Mouse (Mus musculus) spleen, postnatal 10 days (tissue): ENCODE data around the gene Sgpl1.
A peak's percentile ranks its signal among the peaks of the same experiment; 100 is the strongest.
"Not testable (repeated sequence)": the region's sequence is repeated elsewhere in the genome, so short reads cannot be mapped to it uniquely, and the experiment has no call there.

ENCODE experiments used
- DNase-seq, 2 experiments: peaks; one replicate each; pipeline ENCODE4 v3.0.0; 2021 to 2022; ENCODE audit warnings: low spot score in 2 of 2

Sgpl1 gene

DNA sequence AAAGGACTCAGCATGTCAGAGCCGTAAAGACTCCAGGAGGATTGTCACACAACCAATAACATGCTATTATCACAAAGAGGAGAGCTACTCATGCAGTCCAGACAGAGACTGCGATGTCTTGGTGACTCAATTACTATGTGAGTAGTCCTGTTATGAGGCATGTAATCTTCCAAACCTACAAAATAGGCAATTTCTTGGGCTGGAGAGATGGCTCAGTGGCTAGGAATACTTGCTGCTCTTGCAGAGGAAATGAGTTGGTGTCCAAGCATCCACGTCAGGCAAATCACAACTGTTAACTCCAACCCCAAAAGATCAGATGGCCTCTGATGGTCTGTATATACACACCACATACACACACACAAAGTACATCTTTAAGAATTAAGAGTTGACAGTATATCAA lies 8.1 kb upstream of the Sgpl1 start:
- DNase-seq: no peak

DNA sequence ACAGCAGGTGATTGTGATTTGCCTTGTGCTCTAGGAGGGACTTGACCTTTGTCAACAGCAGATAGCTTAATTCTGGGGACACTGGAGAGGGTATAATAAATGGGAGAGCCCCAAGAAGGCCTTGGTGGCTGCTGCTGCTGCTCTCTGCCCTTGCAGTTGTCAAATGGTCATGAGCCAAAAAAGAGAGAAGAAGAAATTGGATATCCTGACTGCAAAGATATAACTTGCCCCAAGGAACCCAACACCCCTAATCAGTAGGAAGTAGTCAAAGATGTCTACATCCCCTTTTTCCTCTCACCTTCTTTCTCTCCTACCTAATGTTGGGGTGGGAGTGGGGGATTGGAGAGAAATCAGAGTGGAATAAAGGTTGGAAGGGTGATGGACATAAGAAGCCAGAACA lies 4.6 kb upstream of the Sgpl1 start:
- DNase-seq: no peak

DNA sequence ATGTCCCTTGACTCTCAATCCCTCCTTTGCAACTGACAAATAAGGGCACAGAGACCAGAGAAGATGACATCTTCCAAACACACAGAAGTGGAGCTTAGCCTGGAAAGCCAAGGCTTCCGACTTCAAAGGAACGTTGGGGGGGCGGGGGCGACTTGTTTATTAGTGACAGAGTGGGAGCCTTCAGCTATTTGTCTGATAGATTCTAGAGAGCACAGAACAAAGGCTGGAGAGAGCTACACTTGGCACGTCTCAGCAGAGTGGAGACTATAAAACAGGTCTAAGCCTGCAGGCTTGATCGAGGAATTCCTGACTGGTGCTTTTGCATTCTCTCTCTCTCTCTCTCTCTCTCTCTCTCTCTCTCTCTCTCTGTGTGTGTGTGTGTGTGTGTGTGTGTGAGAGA lies 3.1 kb upstream of the Sgpl1 start:
- DNase-seq: no peak

DNA sequence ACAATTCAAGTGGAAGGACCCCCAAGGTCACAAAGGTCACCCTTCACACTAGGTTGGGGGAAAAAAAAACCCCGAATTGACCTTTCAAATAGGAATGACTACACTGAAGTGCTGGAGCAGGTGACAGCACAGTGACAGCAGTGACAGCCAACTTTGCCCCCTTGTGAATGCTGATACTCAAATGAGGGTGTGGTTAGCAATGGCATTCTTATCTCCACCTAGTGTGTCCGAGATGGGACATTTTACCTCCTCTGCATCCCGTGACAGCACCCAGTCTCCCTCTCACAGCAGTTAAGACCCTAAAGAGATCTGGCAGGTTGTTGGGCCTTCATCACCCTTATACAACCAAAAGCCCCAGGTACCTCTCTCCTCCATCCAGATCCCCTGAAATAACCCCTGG lies 2.0 kb upstream of the Sgpl1 start:
- no peak for DNase-seq

DNA sequence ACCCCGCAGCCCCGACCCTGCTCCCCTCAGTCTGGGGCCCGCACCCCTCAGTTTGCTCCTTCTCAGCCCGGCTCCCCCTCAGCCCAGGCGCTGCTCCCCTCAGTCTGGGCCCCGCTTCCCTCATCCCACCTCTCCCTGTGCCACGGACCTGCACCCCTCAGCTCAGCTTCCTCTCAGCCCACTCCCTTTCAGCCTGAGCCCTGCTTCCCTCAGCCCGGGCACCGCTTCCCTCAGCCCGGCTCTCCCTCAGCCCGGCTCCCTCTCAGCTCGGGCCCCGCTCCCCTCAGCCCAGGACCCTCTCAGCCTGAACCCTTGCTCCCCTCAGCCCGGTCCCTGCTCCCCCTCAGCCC lies 721 bp downstream of the Sgpl1 start:
- peak; percentile 48 to 57 for DNase-seq

DNA sequence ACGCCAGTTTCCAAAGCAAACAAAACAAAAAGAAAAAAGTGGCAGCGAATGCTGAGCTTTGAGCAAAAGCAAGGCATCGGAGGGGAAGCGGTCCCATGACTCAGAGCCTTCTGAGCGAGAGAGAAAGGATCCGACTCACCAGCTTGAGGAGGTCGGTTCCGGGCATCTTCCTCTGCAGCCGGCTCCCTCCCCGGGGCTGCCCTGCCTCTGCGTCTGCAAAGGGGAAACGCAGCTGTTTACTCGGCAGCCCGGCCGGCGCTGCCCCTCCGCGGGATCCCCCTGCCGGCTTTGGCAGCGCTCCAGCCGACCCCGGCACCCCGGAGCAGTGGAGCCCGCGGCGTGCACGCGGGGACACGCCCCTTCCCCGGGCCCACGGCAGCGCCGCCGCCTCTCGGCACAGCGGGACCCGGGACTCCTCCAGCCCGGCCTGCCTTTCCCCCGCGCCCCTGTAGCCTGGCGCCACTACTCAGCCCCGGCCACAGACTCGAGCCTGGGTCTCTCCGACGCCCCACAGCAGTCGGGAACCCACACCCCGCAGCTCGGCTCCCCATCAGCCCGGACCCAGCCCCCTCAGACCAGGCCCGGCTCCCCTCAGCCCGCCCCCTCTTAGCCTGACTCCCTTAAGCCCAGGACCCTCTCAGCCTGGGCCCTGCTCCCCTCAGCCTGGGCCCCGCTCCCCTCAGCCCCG lies 1.2 kb downstream of the Sgpl1 start:
- peak; percentile 57 to 74 for DNase-seq

DNA sequence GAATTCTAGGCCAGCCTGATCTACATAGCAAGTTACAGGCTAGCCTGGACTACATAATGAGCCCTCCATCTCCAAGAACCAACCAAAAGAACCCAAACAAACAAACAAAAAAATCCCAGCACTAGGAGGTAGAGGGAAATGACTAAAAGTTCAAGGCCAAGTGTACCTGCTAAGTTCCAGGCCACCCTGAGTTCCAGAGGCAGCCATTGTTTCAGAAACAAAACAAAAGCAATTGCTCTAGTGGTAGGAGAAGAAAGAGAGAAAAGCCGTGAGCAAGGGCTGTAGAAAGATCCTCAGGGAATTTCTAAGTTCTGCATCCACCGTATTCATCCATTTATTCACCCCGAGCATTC lies 1.8 kb downstream of the Sgpl1 start:
- no peak for DNase-seq

DNA sequence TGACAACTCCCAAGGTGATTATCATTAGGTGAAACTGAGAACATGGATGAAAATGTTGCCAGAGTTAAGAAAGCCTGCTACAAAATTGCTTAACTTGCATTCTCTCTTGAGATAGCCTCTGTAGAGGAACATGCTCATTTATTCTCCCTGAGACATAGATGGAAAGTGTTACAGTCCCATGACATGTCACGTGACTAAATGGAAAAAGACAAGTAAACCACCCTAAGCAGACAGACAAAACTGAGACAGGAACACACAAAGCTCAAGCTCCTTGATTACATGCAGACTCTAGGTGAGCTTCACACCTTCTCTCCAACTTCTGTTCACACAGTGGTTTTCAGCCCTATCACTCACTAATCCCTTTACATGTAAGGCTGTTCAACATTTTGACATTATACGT lies 4.2 kb downstream of the Sgpl1 start:
- no peak for DNase-seq

DNA sequence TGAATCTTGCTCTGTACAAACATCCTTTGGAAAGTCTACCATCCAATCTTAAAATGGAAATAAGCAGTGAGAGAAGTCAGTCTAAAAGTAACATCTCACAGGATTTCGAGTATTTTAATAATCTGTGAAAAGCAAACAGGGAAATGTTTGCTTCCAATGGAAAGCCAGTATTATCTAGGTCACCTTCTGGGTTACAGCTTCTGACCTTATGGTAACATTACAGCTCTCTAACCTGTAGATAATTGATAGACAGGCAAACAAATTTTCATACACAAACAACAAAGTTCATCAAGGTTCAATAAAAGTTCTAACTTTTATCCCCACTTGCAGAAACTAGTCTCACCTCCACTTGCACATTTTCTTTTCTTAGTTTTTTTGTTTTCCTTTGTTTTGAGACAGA lies 9.9 kb downstream of the Sgpl1 start:
- DNase-seq: no peak

DNA sequence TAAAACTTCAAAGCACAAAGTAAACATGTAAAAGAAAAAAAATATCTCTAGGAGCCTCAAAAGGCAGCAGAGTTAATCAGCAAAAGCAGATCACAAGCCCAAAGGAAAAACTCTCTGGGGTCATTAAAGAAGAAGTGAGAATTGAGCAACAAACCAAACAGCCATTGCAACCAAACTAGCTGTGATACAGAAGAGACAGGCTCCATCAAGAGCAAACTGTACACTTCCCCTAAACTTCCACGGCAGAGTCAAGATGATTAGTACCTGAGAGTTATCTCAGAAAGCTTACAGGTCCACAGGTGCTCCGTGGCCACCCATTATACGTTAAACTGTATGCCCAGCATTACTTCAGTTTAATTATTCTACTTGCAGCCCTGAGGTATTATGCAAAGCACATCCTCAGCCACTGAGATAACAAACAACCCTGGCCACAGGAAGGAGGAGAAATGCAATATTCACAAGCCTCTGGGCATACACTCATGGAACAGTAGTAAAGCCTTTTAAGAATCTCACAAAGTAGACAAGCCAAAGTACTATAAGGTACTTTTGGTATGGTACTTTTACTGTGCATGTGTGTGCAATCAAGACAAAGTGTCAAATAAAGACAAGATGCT lies 12.2 kb downstream of the Sgpl1 start:
- no peak for DNase-seq

DNA sequence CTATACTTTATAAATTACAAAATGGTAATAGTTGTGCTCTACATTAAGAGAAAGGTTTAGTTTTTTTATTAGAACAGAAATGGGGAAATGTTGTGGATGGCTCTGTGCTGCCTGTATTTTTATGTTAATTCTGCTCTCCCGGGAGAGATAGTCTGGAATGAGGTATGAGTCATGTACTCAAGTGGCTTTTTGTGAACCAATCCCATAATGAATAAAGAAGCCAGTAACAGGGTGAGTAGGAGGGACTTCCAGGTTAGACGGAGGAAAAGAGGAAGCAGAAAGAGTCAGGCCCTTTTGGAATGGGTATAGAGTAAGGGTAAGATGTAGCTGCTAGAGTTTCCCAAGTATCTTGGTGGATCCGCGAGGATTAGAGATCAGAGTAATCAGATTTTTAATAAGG lies 13.5 kb downstream of the Sgpl1 start:
- no peak for DNase-seq

DNA sequence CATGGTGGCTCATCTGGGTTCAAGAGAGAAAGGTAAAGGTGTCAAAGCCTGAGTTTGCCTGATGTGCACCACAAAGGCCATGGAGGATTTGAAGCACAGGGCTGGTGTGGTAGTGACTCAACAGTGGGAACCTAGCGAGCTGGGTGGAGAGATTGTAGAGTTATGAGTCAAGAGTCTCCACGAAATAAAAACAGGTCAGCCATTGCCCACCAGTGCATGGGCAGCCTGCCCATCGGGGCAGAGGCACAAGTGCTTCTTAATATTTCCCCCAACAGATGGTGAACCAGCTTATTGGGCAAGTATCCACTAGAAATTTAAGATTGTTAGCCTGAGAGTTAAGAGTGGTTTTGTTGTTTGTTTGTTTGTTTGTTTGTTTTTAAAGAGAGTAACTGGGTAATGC lies 16.5 kb downstream of the Sgpl1 start:
- DNase-seq: no peak

DNA sequence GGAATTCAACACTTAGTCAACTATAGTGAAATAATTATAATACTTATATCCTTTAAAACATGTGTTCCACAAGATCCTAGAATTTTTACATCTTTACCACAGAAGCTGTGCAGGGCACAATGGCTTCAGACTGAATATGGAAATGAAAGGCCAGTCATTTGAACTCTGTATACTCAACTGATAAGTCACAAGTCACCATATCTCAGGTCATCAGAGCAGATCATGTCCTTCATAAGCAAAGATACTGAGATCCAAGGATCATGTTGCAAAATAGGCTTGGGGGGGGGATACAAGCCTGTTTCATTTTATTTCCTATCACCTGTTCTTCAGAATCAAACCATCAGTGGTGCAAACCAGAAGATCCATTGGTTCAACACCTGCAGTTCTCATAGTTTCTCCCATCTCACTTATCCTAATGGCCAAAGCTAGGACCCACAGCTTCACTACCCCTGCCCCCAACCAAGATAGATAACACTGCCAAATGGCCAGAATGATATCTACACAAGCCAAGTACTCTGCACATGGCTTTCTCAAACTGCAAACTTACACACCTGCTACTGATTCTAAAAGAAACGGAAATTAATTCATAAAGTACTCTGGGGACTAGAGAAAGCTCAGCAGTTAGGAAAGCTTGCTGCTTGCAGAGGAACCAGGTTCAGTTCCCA lies 18.7 kb downstream of the Sgpl1 start:
- DNase-seq: no peak

DNA sequence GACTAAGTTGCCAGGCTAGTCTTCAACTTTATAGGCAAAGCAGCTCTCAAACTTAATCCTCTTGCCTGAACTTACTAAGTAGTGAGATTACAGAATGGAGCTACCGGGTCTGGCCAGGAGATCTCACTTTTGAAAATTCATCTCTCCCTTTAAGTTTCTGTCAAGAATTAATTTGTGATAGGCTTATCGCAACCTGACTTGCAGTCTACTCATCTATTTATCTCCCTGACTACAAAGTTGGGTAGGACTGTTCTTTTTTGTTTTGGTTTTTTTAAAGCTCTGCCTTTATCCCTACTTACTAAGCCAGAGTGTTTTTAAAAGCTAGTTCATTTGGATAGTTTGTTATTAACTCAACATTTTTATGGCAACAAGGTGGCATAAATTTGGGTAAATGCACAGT lies 23.0 kb downstream of the Sgpl1 start:
- DNase-seq: no peak

DNA sequence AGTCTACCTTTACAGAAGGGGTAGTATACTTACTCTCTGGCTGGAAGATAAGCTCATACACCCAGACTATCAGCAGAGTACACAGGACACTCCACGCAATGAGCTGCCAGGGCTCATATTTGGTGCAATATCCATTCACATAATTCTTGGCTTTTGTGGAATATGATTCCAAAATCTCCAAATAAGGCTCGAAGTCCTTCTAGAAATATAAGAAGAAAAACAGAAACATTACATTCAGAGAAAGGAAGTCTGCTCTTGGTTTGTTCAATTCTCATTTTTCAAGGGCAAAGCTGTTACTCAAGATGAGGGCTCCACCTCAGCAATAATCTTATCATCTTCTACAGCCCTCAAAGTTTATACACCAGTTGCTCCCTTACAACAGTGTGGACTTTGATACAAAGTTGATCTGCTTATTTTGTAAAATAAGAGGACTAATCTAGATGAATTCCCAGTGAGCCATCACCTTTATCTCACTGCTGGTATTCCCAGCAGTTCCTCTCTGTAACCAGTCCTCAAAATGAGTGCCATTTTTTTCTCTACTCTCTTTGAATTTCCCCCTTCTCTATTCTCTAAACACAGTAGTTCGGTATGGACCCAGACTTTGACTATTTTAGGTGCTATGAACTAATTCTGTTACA lies 24.1 kb downstream of the Sgpl1 start:
- no peak for DNase-seq

DNA sequence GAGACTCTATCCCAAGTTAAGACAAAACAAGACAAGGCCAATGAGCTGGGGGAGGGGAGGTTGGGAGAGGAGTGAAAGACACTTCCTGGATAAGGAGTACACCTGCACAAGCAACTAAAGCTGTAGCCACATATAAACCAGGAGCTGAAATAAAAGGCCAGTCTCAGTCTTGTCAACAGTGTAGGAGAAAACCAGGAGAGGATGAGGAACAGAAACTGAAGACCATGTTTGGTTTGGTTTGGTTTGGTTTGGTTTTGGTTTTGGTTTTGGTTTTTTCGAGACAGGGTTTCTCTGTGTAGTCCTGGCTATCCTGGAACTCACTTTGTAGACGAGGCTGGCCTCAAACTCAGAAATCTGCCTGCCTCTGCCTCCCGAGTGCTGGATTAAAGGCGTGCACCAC lies 25.8 kb downstream of the Sgpl1 start:
- DNase-seq: not testable (repeated sequence)

DNA sequence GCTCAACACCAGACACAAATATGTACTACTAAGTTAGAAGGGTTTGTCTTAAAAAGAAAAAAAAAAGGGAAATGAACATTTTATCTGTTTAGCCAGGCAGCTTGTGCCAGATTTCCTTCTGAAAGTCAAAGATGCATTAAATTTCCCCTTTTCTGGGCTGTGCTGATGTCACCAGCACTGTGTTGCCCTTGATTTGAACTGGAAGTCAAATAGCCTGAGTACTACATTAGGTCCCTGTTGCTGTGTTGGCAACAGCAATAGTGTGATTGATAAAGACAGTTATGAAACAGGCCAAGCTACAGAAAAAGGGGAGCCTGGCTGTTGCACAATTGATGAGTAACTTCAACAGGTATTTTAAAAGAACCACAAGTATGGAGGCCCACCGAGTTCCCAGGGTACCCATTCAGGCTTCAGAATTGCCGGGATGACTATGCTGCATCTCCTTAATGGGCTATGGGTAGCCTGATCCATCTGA lies 33.2 kb downstream of the Sgpl1 start:
- DNase-seq: no peak

DNA sequence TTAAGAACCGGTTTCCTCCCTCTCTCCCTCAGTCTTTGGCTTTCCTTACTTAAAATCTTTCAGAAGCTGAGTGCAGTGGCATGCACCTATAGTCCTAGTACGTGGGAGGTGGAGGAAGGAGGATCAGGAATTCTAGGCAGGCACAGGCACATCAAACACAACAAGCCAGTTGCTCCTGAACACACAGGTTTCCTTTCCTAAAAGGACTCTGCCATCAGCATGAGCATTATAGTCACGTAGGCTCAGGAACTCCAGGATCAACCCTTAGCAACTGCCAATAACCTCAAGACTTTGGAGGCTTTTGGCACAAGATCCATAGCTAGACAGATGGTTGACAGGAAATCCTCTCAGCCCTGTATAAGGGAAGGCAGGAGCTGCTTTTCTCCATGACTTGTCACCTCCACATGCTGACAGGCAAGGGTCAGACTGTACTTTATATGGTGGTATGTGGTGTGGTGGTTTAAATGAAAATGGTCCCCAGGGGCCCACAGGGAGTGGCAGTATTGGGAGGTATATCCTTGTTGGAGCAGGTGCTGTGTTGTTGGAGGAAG lies 43.9 kb downstream of the Sgpl1 start:
- no peak for DNase-seq

DNA sequence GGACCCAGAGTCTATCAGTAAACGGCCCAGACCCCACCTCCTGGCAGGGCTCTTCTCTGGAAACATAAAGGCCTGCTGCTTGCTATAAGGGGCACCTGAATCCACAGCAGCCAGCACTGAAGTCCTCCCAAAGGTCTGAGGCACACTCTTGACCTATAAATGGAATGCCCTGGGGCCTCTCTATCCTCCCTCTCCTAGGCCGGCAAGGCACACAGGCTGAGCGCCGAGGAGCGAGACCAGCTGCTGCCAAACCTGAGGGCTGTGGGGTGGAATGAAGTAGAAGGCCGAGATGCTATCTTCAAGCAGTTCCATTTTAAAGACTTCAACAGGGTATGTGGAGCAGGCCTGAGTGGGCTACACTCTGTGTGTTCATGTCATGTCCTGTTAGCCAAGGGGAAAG lies 55.6 kb downstream of the Sgpl1 start:
- DNase-seq: no peak

DNA sequence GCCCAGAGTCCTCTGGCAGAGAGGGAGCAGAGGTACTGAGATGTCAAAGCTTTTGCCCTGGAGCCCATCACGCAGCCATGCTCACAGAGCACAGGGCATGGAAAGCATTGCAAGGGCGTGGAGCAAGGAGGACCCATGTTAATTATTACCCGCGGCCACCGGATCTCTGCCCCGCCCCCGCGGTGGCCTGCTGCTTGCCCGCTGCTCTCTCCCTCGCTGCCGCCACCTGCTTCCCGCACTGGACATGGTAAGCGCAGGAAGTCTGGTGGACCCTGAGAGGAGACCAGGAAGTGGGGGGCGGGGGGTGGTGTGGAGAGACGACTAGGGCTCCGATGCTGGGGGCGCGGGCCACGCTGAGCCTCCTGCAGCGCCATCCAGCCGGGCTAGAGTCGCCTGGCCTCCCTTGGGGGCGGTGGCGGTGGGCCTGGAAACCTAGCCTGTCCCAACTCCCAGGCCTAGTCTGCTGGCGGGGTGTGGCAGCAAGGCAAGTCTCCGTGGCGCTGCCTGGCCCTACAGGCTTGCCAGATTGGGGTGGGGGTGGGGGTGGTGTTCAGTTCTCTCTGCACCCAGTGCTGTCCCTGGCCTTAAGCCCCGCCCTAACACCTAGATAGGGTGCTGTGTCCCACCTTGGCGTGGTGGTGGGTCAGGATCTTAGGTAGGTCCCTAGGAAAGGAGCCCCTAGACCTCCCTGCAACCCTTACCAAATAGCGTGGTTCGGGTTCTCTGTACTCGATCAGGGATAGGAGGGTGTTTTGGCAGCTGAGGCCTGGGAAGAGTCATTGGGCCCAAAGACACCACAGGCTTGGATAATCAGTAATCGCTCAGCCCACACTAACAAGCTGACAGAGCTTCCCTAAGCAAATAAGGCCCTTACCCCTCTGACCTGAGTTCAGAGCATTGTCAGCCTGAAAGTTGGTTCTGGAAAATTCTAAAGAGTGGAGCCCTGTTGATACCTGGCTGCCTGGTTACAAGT lies 58.0 kb downstream of the Sgpl1 start, which contains the start of gene Pcbd1:
TSS of gene Pcbd1 (plus strand) at position 162 of the 973 bp plus-strand sequence.
- peak in 1 of 2 experiments; percentile 37 for DNase-seq

DNA sequence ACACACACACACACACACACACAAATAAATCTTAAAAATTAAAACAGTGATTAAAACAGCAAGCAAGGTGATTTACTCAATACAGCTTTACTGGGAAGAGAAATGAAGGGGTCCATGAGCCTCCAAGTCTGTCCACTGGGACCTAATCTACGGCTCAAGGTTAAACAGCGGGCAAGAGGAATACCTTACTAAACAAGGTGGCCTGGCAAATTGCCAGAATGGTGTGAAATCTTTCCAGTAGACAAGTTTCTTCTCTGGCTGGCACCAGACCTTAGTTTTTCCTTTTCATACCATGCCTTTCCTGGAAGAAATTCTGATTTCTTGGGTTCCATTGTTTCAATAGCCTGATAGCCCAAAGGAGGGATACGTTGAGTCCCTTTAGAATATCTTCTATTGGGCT lies 59.0 kb downstream of the Sgpl1 start:
- no peak for DNase-seq
